Mouse (Mus musculus) small intestine, adult 2 months (tissue): ENCODE data around the gene Zkscan5.

ENCODE experiments used
- CTCF ChIP-seq: fragments of 200-500 bp; IDR thresholded peaks from 2 replicates; pipeline ENCODE4 v1.5.1; 2012; ENCODE audit warnings: low read depth, mild to moderate bottlenecking, control low read depth, inconsistent platforms, low read length, moderate library complexity, mixed read lengths; ENCODE audit not compliant: insufficient replicate concordance, insufficient read length; ENCODE audit errors: extremely low read depth
- POLR2A ChIP-seq: fragments of 200-500 bp; IDR thresholded peaks from 2 replicates; pipeline ENCODE4 v1.6.1; 2012; ENCODE audit warnings: low read depth, mild to moderate bottlenecking, control low read depth, inconsistent platforms, low read length, moderate library complexity

DNA sequence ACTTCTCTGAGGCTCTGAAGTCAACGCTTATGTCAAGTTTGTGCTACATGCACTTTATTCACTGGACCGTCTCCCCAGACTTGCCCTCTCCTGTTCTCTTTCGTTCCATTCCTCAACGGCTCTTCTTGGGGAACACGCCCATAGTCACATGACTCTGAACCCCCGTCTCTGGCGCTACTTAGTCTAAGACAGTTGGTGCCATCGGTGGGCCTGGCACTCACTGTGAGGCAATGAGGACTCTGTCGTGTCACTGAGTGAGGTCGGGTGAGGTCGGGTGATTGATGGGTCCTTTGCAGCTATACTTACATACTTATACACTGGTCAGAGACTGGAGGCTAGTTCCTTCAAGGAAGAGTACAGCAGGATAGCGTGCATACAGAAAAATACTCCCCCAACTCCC lies 19.0 kb downstream of the Zkscan5 start:
- TF ChIP-seq POLR2A (no peak), CTCF (no peak)
